Mouse (Mus musculus) CH12F3 (cell line): ENCODE measurements around the gene Mcm5.

Source experiments
- in situ Hi-C: fragments of 300-500 bp; cut with MboI; formaldehyde crosslinking; loops from 2 replicates; pipeline ENCODE4 v1.14.3; 2020; ENCODE audit warnings: low sequenced_read_pairs

The Mcm5 gene

GRCm38 (mm10) chr8:75109236-75109967, at the start of gene Mcm5:
Gene Mcm5 (plus strand): TSS chr8:75109569.
- in situ Hi-C loops, result no loop called here

- in situ Hi-C loops, result no loop called here
These were observed 49.3 kb upstream of the Mcm5 start for GRCm38 (mm10) chr8:75060022-75060421.

- in situ Hi-C loops, result no loop called here
These were observed 48.6 kb upstream of the Mcm5 start for GRCm38 (mm10) chr8:75060815-75061214.

GRCm38 (mm10) chr8:75063290-75063689, 46.1 kb upstream of the Mcm5 start:
- in situ Hi-C loops, result no loop called here

GRCm38 (mm10) chr8:75064790-75065189, 44.6 kb upstream of the Mcm5 start:
- in situ Hi-C loops, result no loop called here

- in situ Hi-C loops, result no loop called here
These were observed 42.1 kb upstream of the Mcm5 start for GRCm38 (mm10) chr8:75067287-75067686.

GRCm38 (mm10) chr8:75070297-75070696, 39.1 kb upstream of the Mcm5 start:
- in situ Hi-C loops, result no loop called here

GRCm38 (mm10) chr8:75071627-75072346, 37.6 kb upstream of the Mcm5 start:
- in situ Hi-C loops, result no loop called here

GRCm38 (mm10) chr8:75074876-75075275, 34.5 kb upstream of the Mcm5 start:
- in situ Hi-C loops, result no loop called here

GRCm38 (mm10) chr8:75078215-75078614, 31.2 kb upstream of the Mcm5 start:
- in situ Hi-C loops, result no loop called here

GRCm38 (mm10) chr8:75078851-75079250, 30.5 kb upstream of the Mcm5 start:
- in situ Hi-C loops, result no loop called here

GRCm38 (mm10) chr8:75081364-75082040, 27.9 kb upstream of the Mcm5 start:
- in situ Hi-C loops, result no loop called here

GRCm38 (mm10) chr8:75082181-75082805, 27.1 kb upstream of the Mcm5 start:
- in situ Hi-C loops, result no loop called here

- in situ Hi-C loops, result no loop called here
These were observed 25.5 kb upstream of the Mcm5 start for GRCm38 (mm10) chr8:75083846-75084245.

GRCm38 (mm10) chr8:75084382-75085064, 24.8 kb upstream of the Mcm5 start:
- in situ Hi-C loops, result no loop called here

- in situ Hi-C loops, result no loop called here
These were observed 23.4 kb upstream of the Mcm5 start for GRCm38 (mm10) chr8:75086002-75086401.

GRCm38 (mm10) chr8:75087127-75087526, 22.2 kb upstream of the Mcm5 start:
- in situ Hi-C loops, result no loop called here

- in situ Hi-C loops, result no loop called here
These were observed 20.1 kb upstream of the Mcm5 start for GRCm38 (mm10) chr8:75088989-75089881.

- in situ Hi-C loops, result no loop called here
These were observed 18.5 kb upstream of the Mcm5 start for GRCm38 (mm10) chr8:75090781-75091365.
